Mouse (Mus musculus) adrenal gland, adult 18-20 months (tissue): Measurements from ENCODE around the gene Klk1b4. TPM values are rescaled to one million over a fixed set of nuclear protein-coding genes. Genes with fewer than 3 reads are reported as not detected.
"Not testable (repeated sequence)": the region's sequence is repeated elsewhere in the genome, so short reads cannot be mapped to it uniquely, and the experiment has no call there.

Experiments used
- DNase-seq, 2 experiments: peaks; one replicate each; pipeline ENCODE4 v3.0.0; 2021 to 2022; ENCODE audit warnings: low spot score in 2 of 2
- long read RNA-seq, 2 experiments: library from polyadenylated mRNA; stranded (forward); transcript quantifications; one replicate each; pipeline ENCODE4 v2.0.0; 2021
- total RNA-seq, 2 experiments: library from RNA; stranded (reverse); gene quantifications; 1 replicate in 1 of 2; 2 replicates in 1 of 2; pipeline ENCODE4 v1.2.3; 2021

Gene Klk1b4
- not detected for total RNA-seq
- long read RNA-seq, experiment 1, result 0 reads
- long read RNA-seq, experiment 2, result 0 reads

DNA sequence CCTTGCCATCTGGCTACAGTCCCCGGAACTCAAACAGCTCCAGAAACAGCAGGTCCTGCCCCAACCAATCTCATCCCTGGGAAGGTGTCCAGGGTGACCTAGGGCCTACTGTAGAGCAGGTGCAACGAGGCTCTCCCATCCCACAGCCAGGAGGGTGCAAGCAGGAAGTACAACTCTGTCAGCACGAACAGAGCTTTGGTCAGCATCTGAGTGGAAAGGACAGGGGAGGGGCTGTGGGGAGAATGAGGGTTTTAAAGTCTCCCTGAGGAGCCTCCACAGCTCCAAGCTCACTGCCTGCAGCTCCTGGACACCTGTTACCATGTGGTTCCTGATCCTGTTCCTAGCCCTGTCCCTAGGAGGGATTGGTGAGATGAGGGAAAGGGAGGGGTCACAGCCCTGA is at the start of gene Klk1b4:
Gene Klk1b4 (plus strand): TSS at position 301 of the 400 bp plus-strand sequence.
- not testable (repeated sequence) for DNase-seq

DNA sequence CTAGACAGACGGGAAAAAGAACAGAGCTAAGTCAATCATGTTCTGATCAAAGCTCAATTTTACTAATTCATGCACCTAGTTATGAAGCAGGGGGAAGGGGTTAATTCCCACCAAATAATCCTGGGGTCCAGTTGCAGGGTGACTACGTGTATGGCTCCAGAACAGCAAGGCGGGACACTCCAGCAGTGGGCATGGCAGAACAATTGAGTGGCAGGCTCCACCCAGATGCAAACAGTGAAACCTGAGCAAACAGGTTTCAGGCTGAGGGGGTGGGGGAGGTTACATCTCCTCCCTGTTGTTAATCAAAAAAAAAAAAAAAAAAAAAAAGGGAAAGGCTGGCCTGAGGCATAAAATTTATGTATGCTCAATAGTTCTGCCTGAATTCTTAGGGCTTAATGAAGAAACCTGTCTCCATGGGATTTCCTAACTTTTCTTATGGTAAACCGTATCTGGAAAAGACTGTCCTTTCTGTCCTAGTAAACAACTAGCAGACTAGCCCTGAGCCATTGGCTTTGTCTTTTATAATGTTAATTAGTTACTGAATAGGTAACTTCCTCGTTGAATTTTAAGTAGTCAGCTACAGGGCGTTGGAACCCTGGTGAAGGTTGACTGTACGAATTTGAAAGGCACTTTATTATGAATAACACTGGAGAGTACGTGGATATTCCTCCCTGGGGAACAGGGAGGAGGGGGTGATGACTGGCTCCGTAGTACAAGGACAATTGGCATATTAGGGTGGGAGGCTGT is 27.8 kb upstream of the Klk1b4 start:
- no peak for DNase-seq

DNA sequence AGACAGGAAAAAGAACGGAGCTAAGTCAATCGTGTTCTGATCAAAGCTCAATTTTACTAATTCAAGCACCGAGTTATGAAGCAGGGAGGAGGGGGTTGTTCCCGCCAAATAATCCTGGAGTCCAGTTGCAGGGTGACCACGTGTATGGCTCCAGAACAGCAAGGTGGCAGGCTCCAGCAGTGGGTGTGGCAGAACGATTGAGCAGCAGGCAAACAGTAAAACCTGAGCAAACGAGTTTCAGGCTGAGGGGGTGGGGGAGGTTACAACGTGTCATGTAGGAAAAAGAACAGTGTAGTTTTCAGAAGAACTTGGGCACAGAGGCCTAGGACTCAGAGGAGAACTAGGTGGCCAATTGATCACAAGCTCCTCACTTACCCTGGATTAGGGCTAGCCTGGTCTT is 20.7 kb upstream of the Klk1b4 start:
- not testable (repeated sequence) for DNase-seq

DNA sequence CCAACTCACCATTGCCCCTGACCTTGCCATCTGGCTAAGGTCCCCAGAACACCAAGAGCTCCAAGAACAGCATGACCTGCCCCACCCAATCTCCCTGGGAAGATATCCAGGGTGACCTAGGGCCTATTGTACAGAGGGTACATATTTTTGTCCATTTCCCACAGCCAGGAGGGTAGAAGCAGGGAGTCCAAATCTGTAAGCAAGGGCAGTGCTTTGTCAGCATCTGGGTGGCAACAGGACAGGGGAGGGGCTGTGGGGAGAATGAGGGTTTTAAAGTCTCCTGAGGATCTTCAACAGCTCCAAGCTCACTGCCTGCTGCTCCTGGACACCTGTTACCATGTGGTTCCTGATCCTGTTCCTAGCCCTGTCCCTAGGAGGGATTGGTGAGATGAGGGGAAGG is 19.3 kb upstream of the Klk1b4 start, which contains the start of gene Klk1b24:
Gene Klk1b24 (plus strand): TSS at position 301 of the 400 bp plus-strand sequence.
- not testable (repeated sequence) for DNase-seq

GRCm38 (mm10) chr7:44193466-44193865 is 13.8 kb upstream of the Klk1b4 start:
- not testable (repeated sequence) for DNase-seq

GRCm38 (mm10) chr7:44197891-44198290 is 9.3 kb upstream of the Klk1b4 start, which contains the start of gene Klk1b3:
Gene Klk1b3, plus strand, starts transcription at chr7:44198191.
- DNase-seq, result no peak

- DNase-seq, result no peak
Measured at GRCm38 (mm10) chr7:44208307-44208706, 1.1 kb downstream of the Klk1b4 start.

DNA sequence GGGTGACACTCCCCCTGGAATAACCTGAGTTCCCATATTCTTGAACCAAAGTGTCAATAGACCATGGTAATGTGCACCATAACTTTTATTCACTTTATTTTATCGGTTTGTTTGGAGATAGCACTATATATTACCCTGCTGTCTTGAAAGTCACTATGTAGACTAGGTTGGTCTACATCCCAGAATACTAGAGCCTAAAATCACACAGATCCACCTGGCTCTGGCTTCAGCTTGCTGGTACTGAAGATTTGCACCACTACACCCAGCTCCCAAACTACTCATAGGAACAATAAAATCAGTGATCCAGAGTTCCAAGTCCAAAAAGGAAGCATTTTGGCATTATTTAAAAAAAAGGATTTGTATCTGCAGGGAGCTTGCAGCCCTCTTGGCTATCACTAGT is 8.4 kb downstream of the Klk1b4 start, which contains the start of gene Klk1b5:
Gene Klk1b5 (plus strand): TSS at position 301 of the 400 bp plus-strand sequence.
- no peak for DNase-seq

- DNase-seq, result not testable (repeated sequence)
Measured at GRCm38 (mm10) chr7:44221601-44222000, 14.4 kb downstream of the Klk1b4 start.

DNA sequence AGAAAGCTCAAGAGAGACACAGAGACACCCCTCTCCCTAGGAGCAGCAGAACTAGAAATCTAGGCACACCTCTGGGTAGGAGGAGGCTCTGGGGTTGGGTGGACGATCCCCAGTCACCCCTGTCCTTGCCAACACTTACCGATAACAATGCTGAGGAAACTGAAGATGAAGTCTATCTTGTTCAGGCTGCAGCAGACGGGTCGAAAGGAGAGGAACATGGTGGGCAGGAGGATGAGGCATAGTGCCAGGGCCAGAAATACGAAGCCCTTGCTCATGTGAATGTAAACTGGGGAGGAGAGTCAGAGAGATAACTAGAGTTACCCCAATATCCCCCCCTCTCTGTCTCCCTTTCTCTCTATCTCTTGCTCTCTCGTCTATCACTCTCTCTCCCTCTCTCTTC is 15.1 kb downstream of the Klk1b4 start:
- DNase-seq, result not testable (repeated sequence)

DNA sequence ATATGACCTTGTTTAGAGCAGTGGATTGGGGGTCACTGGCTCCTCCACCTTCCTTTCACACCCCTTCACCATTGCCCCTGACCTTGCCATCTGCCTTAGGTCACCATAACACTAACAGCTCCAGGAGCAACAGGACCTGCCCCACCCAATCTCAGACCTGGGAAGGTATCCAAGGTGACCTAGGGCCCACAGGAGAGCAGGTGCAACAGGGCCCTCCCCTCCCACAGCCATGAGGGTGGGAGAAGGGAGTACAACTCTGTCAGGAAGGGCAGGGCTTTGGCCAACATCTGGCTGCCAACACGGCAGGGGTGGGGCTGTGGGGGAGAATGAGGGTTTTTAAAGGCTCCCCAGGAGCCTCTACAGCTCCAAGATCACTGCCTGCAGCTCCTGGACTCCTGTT is 17.8 kb downstream of the Klk1b4 start, which contains the start of gene Klk1:
Gene Klk1 (plus strand): TSS at position 285 of the 400 bp plus-strand sequence.
- no peak for DNase-seq

GRCm38 (mm10) chr7:44235909-44236308 is 28.7 kb downstream of the Klk1b4 start, which contains the start of gene Gm36864:
Gene Gm36864, plus strand, starts transcription at chr7:44236177.
- DNase-seq, result no peak

GRCm38 (mm10) chr7:44239913-44240312 is 32.7 kb downstream of the Klk1b4 start:
- DNase-seq, result no peak

DNA sequence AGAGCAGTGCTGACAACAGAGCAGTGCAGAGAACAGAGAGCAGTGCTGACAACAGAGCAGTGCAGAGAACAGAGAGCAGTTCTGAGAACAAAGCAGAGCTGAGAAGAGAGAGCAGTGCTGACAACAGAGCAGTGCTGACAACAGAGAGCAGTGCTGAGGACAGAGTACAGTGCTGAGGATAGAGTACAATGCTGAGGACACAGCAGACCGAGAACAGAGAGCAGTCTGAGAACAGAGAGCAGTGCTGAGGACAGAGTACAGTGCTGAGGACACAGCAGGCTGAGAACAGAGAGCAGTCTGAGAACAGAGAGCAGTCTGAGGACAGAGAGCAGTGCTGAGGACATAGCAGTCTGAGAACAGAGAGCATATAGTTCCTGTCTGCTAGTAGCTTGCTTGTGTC is 33.5 kb downstream of the Klk1b4 start:
- no peak for DNase-seq

DNA sequence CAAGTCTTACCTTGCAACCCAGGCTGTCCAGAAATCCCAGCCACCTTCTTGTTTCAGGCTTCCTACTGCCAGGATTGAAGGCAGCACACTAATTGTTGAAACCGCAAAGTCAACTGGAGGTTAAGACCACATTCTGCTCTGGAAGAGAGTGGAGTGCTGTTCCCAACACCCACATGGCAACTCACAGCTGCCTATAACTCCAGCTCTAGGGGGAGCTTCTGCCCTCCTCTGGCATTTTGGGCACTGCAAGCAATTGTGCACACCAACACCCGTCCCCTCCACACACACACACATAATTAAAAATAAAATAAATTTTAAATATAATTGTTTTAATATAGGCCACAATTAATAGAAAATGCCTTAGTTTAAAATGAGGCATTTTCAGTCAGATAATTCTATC is 33.9 kb downstream of the Klk1b4 start:
- DNase-seq, result no peak

GRCm38 (mm10) chr7:44244080-44244479 is 36.8 kb downstream of the Klk1b4 start:
- DNase-seq, result no peak

GRCm38 (mm10) chr7:44246055-44246983 is 39.1 kb downstream of the Klk1b4 start, which contains the start of the genes 1700028J19Rik and 2410002F23Rik:
Gene 1700028J19Rik, minus strand, starts transcription at chr7:44246695.
Gene 2410002F23Rik, plus strand, starts transcription at chr7:44246722.
- DNase-seq, result peak; percentile 93

- DNase-seq, result peak in 1 of 2 experiments; percentile 44
Measured at GRCm38 (mm10) chr7:44246984-44247470, 39.8 kb downstream of the Klk1b4 start.

DNA sequence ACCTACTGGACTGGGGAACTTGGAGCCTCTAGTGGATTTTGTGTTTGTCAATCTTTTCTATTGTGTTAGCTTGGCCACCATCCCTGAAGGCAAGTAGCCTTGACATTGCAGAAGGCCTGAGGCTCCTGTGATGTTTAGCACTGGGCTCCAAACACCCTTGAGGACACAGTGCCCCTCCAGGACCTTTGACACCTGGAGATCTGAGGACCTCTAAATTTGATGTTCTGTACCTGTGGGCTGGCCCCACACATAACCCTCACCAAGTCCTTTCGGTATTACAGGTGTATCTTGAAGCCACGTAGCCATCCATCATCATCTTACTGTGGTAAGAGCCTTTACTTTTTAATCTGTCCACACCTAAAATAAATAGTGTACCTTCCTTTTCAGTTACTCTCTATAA is 40.7 kb downstream of the Klk1b4 start:
- no peak for DNase-seq

- DNase-seq, result no peak
Measured at GRCm38 (mm10) chr7:44249248-44249647, 42.0 kb downstream of the Klk1b4 start.

DNA sequence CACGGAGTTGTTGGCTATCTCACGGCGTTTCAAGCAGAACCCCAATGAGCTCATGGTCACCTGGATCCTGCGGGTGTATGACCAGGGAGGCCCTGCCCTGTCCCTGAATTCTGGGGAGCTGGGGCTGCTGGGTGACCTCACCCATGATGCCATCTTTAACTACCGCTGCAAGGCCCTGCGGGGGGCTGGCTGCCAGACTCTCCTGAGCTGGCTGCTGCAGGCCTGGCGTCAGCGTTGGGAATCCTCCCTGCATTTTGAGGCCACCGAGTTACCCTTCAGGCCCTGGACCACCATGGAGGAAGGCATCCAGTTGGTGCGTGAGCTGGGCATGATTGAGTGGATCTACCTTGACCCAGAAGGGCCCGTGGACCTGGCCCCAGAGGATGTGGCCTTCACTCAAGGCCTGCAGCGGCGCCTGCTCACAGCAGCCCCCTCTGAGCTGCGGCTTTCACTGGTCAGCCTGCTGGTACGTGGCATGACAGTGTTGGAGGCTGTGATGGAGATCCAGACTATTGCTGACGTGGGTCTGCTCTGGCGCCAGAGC is 43.6 kb downstream of the Klk1b4 start:
- DNase-seq, result peak; percentile 39 to 62
